Mouse (Mus musculus) kidney, postnatal 0 days (tissue): ENCODE measurements around the gene Pank1. TPM values are rescaled to one million over a fixed set of nuclear protein-coding genes. Genes with fewer than 3 reads are reported as not detected.
A peak's percentile ranks its signal among the peaks of the same experiment; 100 is the strongest.

Experiments used
- ATAC-seq: fragments of 200-750 bp; cut with Nextera tagmentation; replicated peaks from 2 replicates; pipeline ENCODE4 v1.8.0; 2017; ENCODE audit warnings: low read depth, moderate number of reproducible peaks, moderate TSS enrichment, moderate library complexity; ENCODE audit not compliant: low FRiP score
- DNase-seq: peaks from one replicate; pipeline ENCODE4 v3.0.0-alpha.2; 2016; ENCODE audit warnings: low spot score
- H3K27ac ChIP-seq: fragments of 300-500 bp; sonication (generic); 2 replicates; pipeline ENCODE4 v1.5.1; 2014; ENCODE audit warnings: mild to moderate bottlenecking
- H3K27me3 ChIP-seq: fragments of 300-500 bp; sonication (generic); 2 replicates; pipeline ENCODE4 v1.6.1; 2014; ENCODE audit warnings: low read length, mixed read lengths; ENCODE audit not compliant: insufficient read depth
- H3K36me3 ChIP-seq: fragments of 300-500 bp; sonication (generic); 2 replicates; pipeline ENCODE4 v1.6.1; 2014; ENCODE audit warnings: low read length, mixed read lengths; ENCODE audit not compliant: insufficient read depth
- H3K4me1 ChIP-seq: fragments of 300-500 bp; sonication (generic); replicated peaks from 2 replicates; pipeline ENCODE4 v1.6.1; 2014; ENCODE audit warnings: antibody characterized with exemption, low read length, mixed read lengths; ENCODE audit not compliant: insufficient read depth
- H3K4me2 ChIP-seq: fragments of 300-500 bp; sonication (generic); 2 replicates; pipeline ENCODE4 v1.6.1; 2014; ENCODE audit warnings: mild to moderate bottlenecking, low read length, moderate library complexity, mixed read lengths
- H3K4me3 ChIP-seq: fragments of 300-500 bp; sonication (generic); replicated peaks from 2 replicates; pipeline ENCODE4 v1.5.1; 2014; ENCODE audit warnings: low read depth, low read length
- H3K9ac ChIP-seq: fragments of 300-500 bp; sonication (generic); 2 replicates; pipeline ENCODE4 v1.6.1; 2014; ENCODE audit warnings: low read depth, low read length
- H3K9me3 ChIP-seq: fragments of 300-500 bp; sonication (generic); replicated peaks from 2 replicates; pipeline ENCODE4 v1.6.1; 2016; ENCODE audit warnings: low read length, inconsistent platforms, mixed read lengths
- CTCF ChIP-seq: IDR thresholded peaks from 2 replicates; pipeline ENCODE4 v1.5.1; 2016; ENCODE audit warnings: antibody characterized with exemption, low read depth, mild to moderate bottlenecking, moderate library complexity
- WGBS: fragments of 180-500 bp; shearing (Covaris S2); extraction: QIAGEN DNeasy Blood & Tissue Kit; methylation state at CpG from one replicate; pipeline ENCODE4 v1.1.7; 2014; 5-methylcytosine and 5-hydroxymethylcytosine counted together
- polyA plus RNA-seq: library from polyadenylated mRNA; unstranded; fragments of >200 nt; fragmentation: Nextera tagmentation; extraction: Ambion mirVana; gene quantifications from 2 replicates; pipeline ENCODE4 v1.2.1, GENCODE M21; 2015

Pank1 gene
- polyA plus RNA-seq, 1 experiment from 2014 or later: 13.2 TPM

GRCm38 (mm10) chr19:34848164-34848563 is 31.1 kb downstream of the Pank1 start:
- Histone ChIP-seq H3K9ac (no peak overlapping the region), H3K4me1 (peaks cover 4% of the 10 kb centered on the region; the same call in 1 of the 2 replicates), H3K4me2 (no peak overlapping the region), H3K27me3 (no peaks in the 10 kb centered on the region), H3K27ac (no peak overlapping the region), H3K4me3 (no peak overlapping the region), H3K9me3 (no peaks in the 10 kb centered on the region), H3K36me3 (no peaks in the 10 kb centered on the region)
- WGBS: 89% methylated on average over 9 of the region's 9 CpGs
- DNase-seq: no peak
- no peak for TF ChIP-seq CTCF
- ATAC-seq: no peak

GRCm38 (mm10) chr19:34847103-34847502 is 32.2 kb downstream of the Pank1 start:
- no peak for TF ChIP-seq CTCF
- H3K36me3 ChIP-seq: no peaks in the 10 kb centered on the region
- ATAC-seq (no peak), DNase-seq (no peak)
- no peak overlapping the region for H3K27ac ChIP-seq
- H3K4me3 ChIP-seq: no peak overlapping the region
- H3K9ac ChIP-seq: no peak overlapping the region
- WGBS: 68% methylated on average over 3 of the region's 3 CpGs
- no peaks in the 10 kb centered on the region for H3K27me3 ChIP-seq
- no peaks in the 10 kb centered on the region for H3K9me3 ChIP-seq
- no peak overlapping the region for H3K4me2 ChIP-seq
- peaks cover 4% of the 10 kb centered on the region; the same call in 1 of the 2 replicates for H3K4me1 ChIP-seq

- no peak for TF ChIP-seq CTCF
- Histone ChIP-seq H3K4me1 (peaks cover 4% of the 10 kb centered on the region; the same call in 1 of the 2 replicates), H3K9ac (no peak overlapping the region), H3K27ac (no peak overlapping the region), H3K27me3 (no peaks in the 10 kb centered on the region), H3K9me3 (no peaks in the 10 kb centered on the region), H3K36me3 (no peaks in the 10 kb centered on the region), H3K4me2 (no peak overlapping the region), H3K4me3 (no peak overlapping the region)
- no peak for ATAC-seq
- no peak for DNase-seq
- WGBS: 58% methylated on average over 12 of the region's 12 CpGs
Observed at GRCm38 (mm10) chr19:34846508-34847038, 32.7 kb downstream of the Pank1 start.

GRCm38 (mm10) chr19:34846005-34846404 is 33.2 kb downstream of the Pank1 start:
- H3K4me2 ChIP-seq: no peak overlapping the region
- ATAC-seq (no peak), DNase-seq (no peak)
- 46% methylated on average over 7 of the region's 7 CpGs for WGBS
- no peaks in the 10 kb centered on the region for H3K9me3 ChIP-seq
- H3K9ac ChIP-seq: no peak overlapping the region
- no peaks in the 10 kb centered on the region for H3K27me3 ChIP-seq
- H3K4me3 ChIP-seq: no peak overlapping the region
- peaks cover 4% of the 10 kb centered on the region; the same call in 1 of the 2 replicates for H3K4me1 ChIP-seq
- no peak for TF ChIP-seq CTCF
- H3K36me3 ChIP-seq: no peaks in the 10 kb centered on the region
- H3K27ac ChIP-seq: no peak overlapping the region

- no peaks in the 10 kb centered on the region for H3K27me3 ChIP-seq
- 92% methylated on average over 8 of the region's 8 CpGs for WGBS
- no peak overlapping the region for H3K4me2 ChIP-seq
Observed at GRCm38 (mm10) chr19:34845331-34845730, 33.9 kb downstream of the Pank1 start.

GRCm38 (mm10) chr19:34844760-34845159 is 34.5 kb downstream of the Pank1 start:
- H3K9ac ChIP-seq: no peak overlapping the region
- H3K9me3 ChIP-seq: no peaks in the 10 kb centered on the region
- DNase-seq (no peak), ATAC-seq (no peak)
- WGBS: 74% methylated on average over 5 of the region's 5 CpGs
- H3K4me1 ChIP-seq: peaks cover 4% of the 10 kb centered on the region; the same call in 1 of the 2 replicates
- H3K27me3 ChIP-seq: no peaks in the 10 kb centered on the region
- no peak overlapping the region for H3K4me3 ChIP-seq
- H3K36me3 ChIP-seq: no peaks in the 10 kb centered on the region
- H3K27ac ChIP-seq: peak overlapping the region; percentile 6; the same call in 1 of the 2 replicates
- no peak overlapping the region for H3K4me2 ChIP-seq
- no peak for TF ChIP-seq CTCF

More at GRCm38 (mm10) chr19:34845331-34845730, 33.9 kb downstream of the Pank1 start:
- peak overlapping the region; percentile 6; the same call in 1 of the 2 replicates for H3K27ac ChIP-seq
- DNase-seq (no peak), ATAC-seq (no peak)
- H3K9me3 ChIP-seq: no peaks in the 10 kb centered on the region
- no peak overlapping the region for H3K9ac ChIP-seq
- H3K36me3 ChIP-seq: no peaks in the 10 kb centered on the region
- TF ChIP-seq CTCF: no peak
- H3K4me3 ChIP-seq: no peak overlapping the region
- peaks cover 4% of the 10 kb centered on the region; the same call in 1 of the 2 replicates for H3K4me1 ChIP-seq
